Mouse (Mus musculus): ENCODE data around the gene Klhdc7a. TPM values are rescaled to one million over a fixed set of nuclear protein-coding genes. Genes with fewer than 3 reads are reported as not detected.

Klhdc7a gene
- polyA plus RNA-seq, 1 experiment from 2014 or later, result 0.68 TPM

GRCm38 (mm10) chr4:139925275-139926160, 42.3 kb downstream of the Klhdc7a start:
- Histone ChIP-seq H3K4me3 (ENCODE audit: low read length) (peak overlapping the region; percentile 31), H3K9ac (ENCODE audit: low read depth, low read length) (peak overlapping the region; percentile 50; the same call in 1 of the 2 replicates), H3K27me3 (replicated peaks; ENCODE audit: control insufficient read depth, insufficient read depth, low read length) (peaks cover 2% of the 10 kb centered on the region; the same call in 1 of the 2 replicates), H3K27ac (ENCODE audit: low read depth, low read length) (peak overlapping the region; percentile 62), H3K36me3 (ENCODE audit: control insufficient read depth, insufficient read depth, low read length) (no peaks in the 10 kb centered on the region), H3K4me1 (ENCODE audit: control insufficient read depth, insufficient read depth, low read depth, low read length) (peaks cover 20% of the 10 kb centered on the region), H3K9me3 (ENCODE audit: control insufficient read depth, low read length) (no peaks in the 10 kb centered on the region), H3K4me2 (ENCODE audit: low read length) (peak overlapping the region; percentile 54)
- peak; percentile 72 for ATAC-seq
- WGBS, result 15% methylated on average over 34 of the region's 34 CpGs

DNA sequence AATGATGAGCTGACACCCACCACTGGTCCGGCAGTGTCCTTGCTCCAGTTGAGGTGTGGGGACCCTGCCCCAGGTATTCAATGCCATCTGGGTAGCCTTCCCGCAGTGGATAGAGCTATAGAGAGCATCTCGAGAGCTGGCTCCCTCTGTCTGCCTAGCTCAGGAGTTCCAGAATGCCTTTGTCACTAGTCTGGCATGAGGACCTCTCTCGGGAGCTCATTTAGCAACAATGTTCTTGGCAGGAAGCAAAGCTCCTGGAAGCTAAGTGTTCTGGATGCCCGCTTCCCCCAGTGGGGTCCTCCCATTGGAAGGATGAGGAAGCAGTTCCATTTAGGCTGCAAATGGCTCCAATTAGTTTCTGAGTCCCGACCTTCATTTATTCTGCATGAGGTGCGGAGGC, 51.1 kb downstream of the Klhdc7a start:
- no peak for ATAC-seq
- 73% methylated on average over 7 of the region's 7 CpGs for WGBS

More for the DNA sequence above, 51.1 kb downstream of the Klhdc7a start:
- Histone ChIP-seq H3K4me2 (ENCODE audit: low read length) (no peak overlapping the region), H3K27me3 (replicated peaks; ENCODE audit: control insufficient read depth, insufficient read depth, low read length) (no peaks in the 10 kb centered on the region), H3K9ac (ENCODE audit: low read depth, low read length) (no peak overlapping the region), H3K4me3 (ENCODE audit: low read length) (no peak overlapping the region), H3K9me3 (ENCODE audit: control insufficient read depth, low read length) (no peaks in the 10 kb centered on the region; the same call in 1 of the 2 replicates), H3K27ac (ENCODE audit: low read depth, low read length) (no peak overlapping the region), H3K36me3 (ENCODE audit: control insufficient read depth, insufficient read depth, low read length) (no peaks in the 10 kb centered on the region), H3K4me1 (ENCODE audit: control insufficient read depth, insufficient read depth, low read depth, low read length) (peaks cover 7% of the 10 kb centered on the region)

MicroRNAs encoded within 50 kb of the gene (microRNA counts, 519-probe panel; counts per million panel counts)
- microRNA mmu-miR-2139, result 2,268 counts per million, percentile 50 among the panel's probes with 10 or more counts

Small RNA genes lying within 50 kb of the gene (microRNA-seq; reads per million reads assigned to microRNA genes)
- gene Mir2139, result not detected

Other genes with a start within 250 kb of the Klhdc7a start
- 0.24 and 0.60 TPM in 2 replicates for gene Pax7, start 134.5 kb downstream of the Klhdc7a start, polyA plus RNA-seq (2015; fragmentation: Nextera tagmentation; extraction: Ambion mirVana)

All from hindbrain, embryonic 16.5 days (tissue).